ENCODE assay signal across 8 mouse cellular contexts in the genomic region with DNA sequence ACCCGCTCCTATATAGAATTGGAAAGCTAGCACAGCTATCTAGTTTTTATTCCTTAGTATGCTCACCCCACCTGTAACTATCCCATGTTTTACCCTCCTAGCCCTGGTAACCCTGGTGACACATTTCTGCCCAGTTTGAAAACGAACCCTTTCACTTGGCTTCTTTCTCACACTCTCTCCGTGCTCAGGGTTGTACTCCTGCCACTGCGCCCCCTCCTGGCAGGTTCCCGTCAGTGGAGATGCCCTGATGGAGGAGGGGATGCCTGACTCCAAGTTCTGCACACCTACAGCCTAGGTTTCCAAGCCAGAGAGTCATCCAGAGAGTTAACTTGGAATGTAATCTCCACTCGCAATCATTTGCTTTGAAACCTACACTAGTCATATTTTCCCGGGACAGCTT. TPM values are rescaled to one million over a fixed set of nuclear protein-coding genes. Genes with fewer than 3 reads are reported as not detected.
DNase-seq lines count a peak whose midpoint lies in the region; ATAC-seq and TF ChIP-seq lines count a peak whose summit lies in the region.

No protein-coding gene starts in this region.

- H3K9me3 ChIP-seq in forebrain, embryonic 14.5 days (replicated peaks; ENCODE audit: control insufficient read depth, low read length), result no peaks in the 10 kb centered on the region
- no peaks in the 10 kb centered on the region for H3K9me3 ChIP-seq in forebrain, embryonic 13.5 days (replicated peaks)
- no peaks in the 10 kb centered on the region for H3K9me3 ChIP-seq in midbrain, embryonic 16.5 days (replicated peaks; ENCODE audit: control insufficient read depth, low read length, poor library complexity, severe bottlenecking)
- no peaks in the 10 kb centered on the region for H3K9me3 ChIP-seq in midbrain, embryonic 10.5 days (replicated peaks)

- no peak overlapping the region for H3K27ac ChIP-seq in forebrain, embryonic 14.5 days (ENCODE audit: low read depth, low read length)
- H3K27ac ChIP-seq in forebrain, embryonic 13.5 days, result no peak overlapping the region
- H3K27ac ChIP-seq in midbrain, embryonic 16.5 days (ENCODE audit: low read length), result peak overlapping the region; percentile 3; the same call in 1 of the 2 replicates
- H3K27ac ChIP-seq in midbrain, embryonic 10.5 days (replicated peaks), result no peak overlapping the region
- H3K27ac ChIP-seq in small intestine, adult 2 months (ENCODE audit: insufficient read depth, low read depth, low read length), result no peak overlapping the region

- no peaks in the 10 kb centered on the region; the same call in 1 of the 2 replicates for H3K4me1 ChIP-seq in forebrain, embryonic 14.5 days (ENCODE audit: control insufficient read depth, insufficient read depth, low read length)
- H3K4me1 ChIP-seq in forebrain, embryonic 13.5 days, result no peaks in the 10 kb centered on the region
- H3K4me1 ChIP-seq in midbrain, embryonic 16.5 days (ENCODE audit: control insufficient read depth, insufficient read depth, low read length), result no peaks in the 10 kb centered on the region; the same call in 1 of the 2 replicates
- peaks cover 15% of the 10 kb centered on the region for H3K4me1 ChIP-seq in midbrain, embryonic 10.5 days
- no peaks in the 10 kb centered on the region for H3K4me1 ChIP-seq in small intestine, adult 2 months (ENCODE audit: control insufficient read depth, insufficient read depth, insufficient read length, low read length)

- TF ChIP-seq POLR2A in small intestine, adult 2 months (IDR thresholded peaks at IDR 0.05; ENCODE audit: low read depth, low read length), result no peak

- 58% methylated on average over 7 of the region's 7 CpGs for WGBS in forebrain, embryonic 14.5 days
- 59% methylated on average over 7 of the region's 7 CpGs for WGBS in forebrain, embryonic 13.5 days
- 69% methylated on average over 7 of the region's 7 CpGs for WGBS in midbrain, embryonic 16.5 days
- WGBS in midbrain, embryonic 10.5 days, result 68% methylated on average over 7 of the region's 7 CpGs
- whole genome bisulfite sequencing in small intestine, adult 2 months, result 53% methylated on average over 7 of the region's 7 CpGs

- peak; percentile 36; the same call in 1 of the 2 replicates for TF ChIP-seq CTCF in small intestine, adult 2 months (IDR thresholded peaks at IDR 0.05; ENCODE audit: extremely low read depth, insufficient read length, insufficient replicate concordance, low read depth, low read length)

- no peaks in the 10 kb centered on the region for H3K27me3 ChIP-seq in forebrain, embryonic 14.5 days (replicated peaks; ENCODE audit: control insufficient read depth, insufficient read depth, low read length)
- H3K27me3 ChIP-seq in forebrain, embryonic 13.5 days, result no peaks in the 10 kb centered on the region
- no peaks in the 10 kb centered on the region for H3K27me3 ChIP-seq in midbrain, embryonic 16.5 days (ENCODE audit: control insufficient read depth, insufficient read depth, low read depth, low read length)
- no peaks in the 10 kb centered on the region for H3K27me3 ChIP-seq in midbrain, embryonic 10.5 days (ENCODE audit: low read depth, poor library complexity, severe bottlenecking)
- no peaks in the 10 kb centered on the region for H3K27me3 ChIP-seq in small intestine, adult 2 months (ENCODE audit: control insufficient read depth, insufficient read depth, low read length)

- ATAC-seq in forebrain, embryonic 14.5 days, result peak; percentile 22; the same call in 1 of the 2 replicates
- ATAC-seq in forebrain, embryonic 13.5 days, result no peak
- no peak for ATAC-seq in midbrain, embryonic 16.5 days

- H3K4me3 ChIP-seq in forebrain, embryonic 14.5 days (ENCODE audit: low read depth, low read length), result no peak overlapping the region
- H3K4me3 ChIP-seq in forebrain, embryonic 13.5 days, result no peak overlapping the region
- no peak overlapping the region for H3K4me3 ChIP-seq in midbrain, embryonic 16.5 days (ENCODE audit: low read depth, low read length)
- H3K4me3 ChIP-seq in midbrain, embryonic 10.5 days, result no peak overlapping the region
- H3K4me3 ChIP-seq in small intestine, adult 2 months (ENCODE audit: low read depth, low read length), result no peak overlapping the region

- H3K9ac ChIP-seq in forebrain, embryonic 14.5 days (ENCODE audit: low read length), result no peak overlapping the region
- H3K9ac ChIP-seq in forebrain, embryonic 13.5 days, result no peak overlapping the region
- no peak overlapping the region for H3K9ac ChIP-seq in midbrain, embryonic 16.5 days (ENCODE audit: low read depth, low read length)

- no peaks in the 10 kb centered on the region for H3K36me3 ChIP-seq in forebrain, embryonic 14.5 days (ENCODE audit: control insufficient read depth, insufficient read depth, low read length)
- peaks cover 7% of the 10 kb centered on the region for H3K36me3 ChIP-seq in forebrain, embryonic 13.5 days (ENCODE audit: poor library complexity, severe bottlenecking)
- 0 out of 2 replicates have a peak, but pooled peaks cover 2% of the 10 kb centered on the region for H3K36me3 ChIP-seq in midbrain, embryonic 16.5 days (ENCODE audit: control insufficient read depth, insufficient read depth, low read length)
- H3K36me3 ChIP-seq in midbrain, embryonic 10.5 days, result peaks cover 18% of the 10 kb centered on the region
- no peaks in the 10 kb centered on the region for H3K36me3 ChIP-seq in small intestine, adult 2 months (ENCODE audit: control insufficient read depth, insufficient read depth, low read length)

- no peak for DNase-seq in forebrain, embryonic 14.5 days (ENCODE audit: low spot score)
- DNase-seq in midbrain, embryonic 10.5 days (ENCODE audit: low spot score), result no peak
- peak; percentile 19 for DNase-seq in embryo, embryonic 9.5 days (ENCODE audit: extremely low spot score)
- no peak for DNase-seq in frontal cortex, postnatal 36 days (ENCODE audit: low spot score in 2 of 2)
- no peak for DNase-seq in right cerebral cortex, adult 18-20 months

- no peak overlapping the region for H3K4me2 ChIP-seq in forebrain, embryonic 14.5 days (ENCODE audit: low read length)
- H3K4me2 ChIP-seq in forebrain, embryonic 13.5 days, result no peak overlapping the region
- H3K4me2 ChIP-seq in midbrain, embryonic 16.5 days (ENCODE audit: low read length), result no peak overlapping the region

RNA-seq across cellular contexts. Expression of a gene that starts 7.3 kb away (rescaled TPM):
- 21.2 and 23.8 TPM in 2 replicates for polyA plus RNA-seq in forebrain, embryonic 14.5 days (2014; fragmentation: Nextera tagmentation; extraction: Ambion mirVana)
- 23.4 and 26.5 TPM in 2 replicates for polyA plus RNA-seq in forebrain, embryonic 13.5 days (2015; fragmentation: Nextera tagmentation; extraction: Ambion mirVana)
- 14.2 and 19.8 TPM in 2 replicates for polyA plus RNA-seq in midbrain, embryonic 16.5 days (2015; fragmentation: Nextera tagmentation; extraction: Ambion mirVana)
- polyA plus RNA-seq in midbrain, embryonic 10.5 days (2016; fragmentation: Nextera tagmentation; extraction: Ambion mirVana), result 19.9 and 20.2 TPM in 2 replicates
- polyA plus RNA-seq in small intestine, adult 2 months (2012; rRNA removed), result 0.13 and 0.18 TPM in 2 replicates

Comparison
In these comparisons a context has a peak if more than half of its experiments do, and no peak if none do; other contexts are left out.
1. RNA of a gene that starts 7.3 kb away (polyA plus RNA-seq): 23.4 to 26.5 TPM in forebrain, embryonic 13.5 days, 21.2 to 23.8 TPM in forebrain, embryonic 14.5 days, 19.9 to 20.2 TPM in midbrain, embryonic 10.5 days and 14.2 to 19.8 TPM in midbrain, embryonic 16.5 days; 0.13 to 0.18 TPM in small intestine, adult 2 months; every median in the first group is over 10 times any median in the second.